Mouse (Mus musculus): ENCODE results near the gene Brix1. TPM values are rescaled to one million over a fixed set of nuclear protein-coding genes. Genes with fewer than 3 reads are reported as not detected.

The Brix1 gene
- polyA plus RNA-seq (2012; rRNA removed) = 43.3 and 48.2 TPM in 2 replicates

GRCm38 (mm10) chr15:10485484-10486364 is at the start of gene Brix1, which contains the start of gene Rad1:
Gene Brix1 (minus strand): TSS chr15:10485947.
Gene Rad1 (plus strand): TSS chr15:10486018.

GRCm38 (mm10) chr15:10470151-10470831 is 15.5 kb downstream of the Brix1 start, which contains the start of gene Dnajc21:
Gene Dnajc21 (minus strand): TSS chr15:10470516.

Other genes starting within 250 kb of the Brix1 start
- gene Gm21973, start 160.6 kb downstream of the Brix1 start, polyA plus RNA-seq (2012; rRNA removed) = not detected in 2 replicates
- gene Agxt2, start 127.4 kb downstream of the Brix1 start, polyA plus RNA-seq (2012; rRNA removed) = 0.16 and 0.64 TPM in 2 replicates
- gene Dnajc21, start 15.4 kb downstream of the Brix1 start, polyA plus RNA-seq (2012; rRNA removed) = 17.0 and 33.2 TPM in 2 replicates
- 22.3 and 31.3 TPM in 2 replicates for gene Rad1, start 71 bp upstream of the Brix1 start, polyA plus RNA-seq (2012; rRNA removed)
- 0.04 TPM in 1 of 2 replicates, not detected in the other for gene Ttc23l, start 72.7 kb upstream of the Brix1 start, polyA plus RNA-seq (2012; rRNA removed)
- gene Rai14, start 228.7 kb upstream of the Brix1 start, polyA plus RNA-seq (2012; rRNA removed) = 50.2 and 54.9 TPM in 2 replicates